Mouse (Mus musculus): ENCODE measurements around the gene Zfp36. TPM values are rescaled to one million over a fixed set of nuclear protein-coding genes. Genes with fewer than 3 reads are reported as not detected.
"Not testable (repeated sequence)": the region's sequence is repeated elsewhere in the genome, so short reads cannot be mapped to it uniquely, and the experiment has no call there.

Gene Zfp36
- polyA plus RNA-seq, 1 experiment from 2014 or later, result 7.5 TPM

DNA sequence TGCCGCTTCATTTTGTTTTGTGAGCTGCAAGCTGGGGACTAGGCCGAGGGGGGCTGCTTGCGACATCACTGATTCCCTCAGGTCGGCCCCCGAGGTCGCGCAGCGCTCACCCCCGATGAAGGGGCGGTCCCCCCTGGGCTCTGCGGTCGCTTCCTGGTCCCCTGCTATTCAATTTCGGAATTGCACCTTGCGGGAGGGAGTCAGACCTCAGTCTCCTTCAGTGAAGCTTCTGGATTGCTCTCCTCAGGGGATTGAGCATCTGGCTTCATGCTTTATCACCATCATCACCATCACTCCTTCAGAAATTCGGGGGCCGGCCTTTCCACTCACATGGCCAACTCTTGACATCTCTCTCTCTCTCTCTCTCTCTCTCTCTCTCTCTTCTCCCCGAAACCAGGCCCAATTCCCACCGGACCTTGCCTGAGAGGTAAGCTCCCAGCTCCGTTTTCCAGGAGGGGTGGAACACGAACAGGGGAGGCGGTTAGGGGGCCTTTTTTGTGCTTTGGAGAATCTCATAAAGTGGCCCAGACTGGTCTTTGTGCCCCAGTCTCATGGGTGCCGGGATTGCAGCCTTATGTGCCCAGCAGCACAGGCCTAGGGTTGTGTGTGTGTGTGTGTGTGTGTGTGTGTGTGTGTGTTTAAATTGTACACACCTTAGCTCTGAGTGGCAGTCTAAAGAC, 13.4 kb upstream of the Zfp36 start:
- DNase-seq (ENCODE audit: low spot score), result no peak
- Histone ChIP-seq H3K36me3 (peaks cover 65% of the 10 kb centered on the region), H3K4me1 (peaks cover 17% of the 10 kb centered on the region), H3K27ac (peak overlapping the region; percentile 86), H3K4me3 (peak overlapping the region; percentile 97), H3K9me3 (replicated peaks) (no peaks in the 10 kb centered on the region), H3K27me3 (ENCODE audit: low read depth, poor library complexity, severe bottlenecking) (no peaks in the 10 kb centered on the region)
- 5% methylated on average over 22 of the region's 22 CpGs for WGBS

DNA sequence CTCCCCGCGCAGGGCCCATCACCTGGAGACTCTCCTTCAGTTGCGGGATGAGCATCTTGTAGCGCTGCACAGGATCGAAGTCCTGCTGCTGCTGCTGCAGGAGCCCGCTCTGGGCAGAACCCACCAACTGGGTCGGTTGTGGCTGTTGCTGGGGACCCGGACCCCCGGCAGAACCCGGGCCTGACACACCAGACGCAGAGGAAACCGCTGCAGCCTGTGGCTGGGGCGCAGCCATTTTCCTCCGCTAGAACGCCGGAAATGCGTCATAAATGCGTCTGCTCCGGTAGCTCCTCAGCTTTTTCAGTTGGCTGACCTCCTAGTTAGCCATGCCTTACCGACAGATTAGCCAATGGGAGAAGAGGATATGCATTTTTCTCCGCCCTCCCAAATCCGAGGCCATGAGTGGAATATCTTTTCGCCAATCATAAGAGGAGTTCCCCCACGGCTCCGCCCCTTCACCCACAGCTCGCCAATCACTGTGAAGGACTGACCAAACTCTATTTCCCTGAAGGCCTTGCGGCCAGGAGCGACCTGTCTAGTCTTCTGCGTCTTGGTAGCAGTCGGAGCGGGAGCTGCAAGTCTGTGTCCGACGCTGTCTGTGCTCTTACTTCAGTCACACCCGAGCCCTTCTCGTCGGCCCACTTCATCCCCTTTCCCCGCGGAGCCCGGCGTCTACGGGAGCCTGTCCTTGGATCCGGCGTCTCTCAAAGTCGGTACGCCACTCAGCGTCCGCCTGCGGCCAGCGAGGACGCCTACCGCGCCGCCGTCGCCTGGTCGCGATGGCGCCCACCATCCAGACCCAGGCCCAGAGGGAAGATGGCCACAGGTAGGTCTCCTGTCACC, 12.6 kb upstream of the Zfp36 start, which contains the start of the genes Med29 and Paf1:
Med29 (minus strand) TSS at position 280 of the 843 bp plus-strand sequence.
Paf1 (plus strand) TSS at position 523 of the 843 bp plus-strand sequence.
- H3K4me1 ChIP-seq, result peaks cover 17% of the 10 kb centered on the region
- H3K36me3 ChIP-seq, result peaks cover 65% of the 10 kb centered on the region
- under 1% methylated on average over 58 of the region's 58 CpGs for whole genome bisulfite sequencing
- no peaks in the 10 kb centered on the region for H3K27me3 ChIP-seq (ENCODE audit: low read depth, poor library complexity, severe bottlenecking)
- peak within 1 kb of the TSS; percentile 97 for H3K4me3 ChIP-seq
- H3K9me3 ChIP-seq (replicated peaks), result no peaks in the 10 kb centered on the region
- peak within 1 kb of the TSS; percentile 87 for H3K27ac ChIP-seq
- DNase-seq (ENCODE audit: low spot score), result peak; percentile 90

DNA sequence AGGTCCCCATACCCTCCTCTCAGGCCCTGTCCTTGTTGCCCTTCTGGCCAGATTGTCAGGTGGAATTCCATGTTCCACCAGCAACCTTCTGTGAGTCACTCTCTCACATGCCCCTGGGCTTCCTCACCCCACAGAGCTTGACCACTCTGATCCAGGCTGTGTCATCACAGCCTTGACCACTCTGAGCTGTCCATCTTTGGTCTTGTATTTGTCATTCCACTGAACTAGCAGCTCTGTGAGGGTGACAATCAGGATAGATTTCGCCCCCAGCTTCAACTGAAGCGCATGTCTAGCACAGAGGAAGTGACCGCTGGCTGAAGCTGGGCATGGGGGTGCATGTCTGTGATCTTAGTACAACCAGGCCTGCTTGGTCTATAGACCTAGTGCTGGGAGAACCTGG, 10.3 kb upstream of the Zfp36 start:
- 98% methylated on average over 3 of the region's 3 CpGs for WGBS
- Histone ChIP-seq H3K9me3 (replicated peaks) (no peaks in the 10 kb centered on the region), H3K4me3 (no peak overlapping the region), H3K36me3 (peaks cover 65% of the 10 kb centered on the region), H3K4me1 (peaks cover 27% of the 10 kb centered on the region), H3K27me3 (ENCODE audit: low read depth, poor library complexity, severe bottlenecking) (no peaks in the 10 kb centered on the region), H3K27ac (no peak overlapping the region)
- no peak for DNase-seq (ENCODE audit: low spot score)

DNA sequence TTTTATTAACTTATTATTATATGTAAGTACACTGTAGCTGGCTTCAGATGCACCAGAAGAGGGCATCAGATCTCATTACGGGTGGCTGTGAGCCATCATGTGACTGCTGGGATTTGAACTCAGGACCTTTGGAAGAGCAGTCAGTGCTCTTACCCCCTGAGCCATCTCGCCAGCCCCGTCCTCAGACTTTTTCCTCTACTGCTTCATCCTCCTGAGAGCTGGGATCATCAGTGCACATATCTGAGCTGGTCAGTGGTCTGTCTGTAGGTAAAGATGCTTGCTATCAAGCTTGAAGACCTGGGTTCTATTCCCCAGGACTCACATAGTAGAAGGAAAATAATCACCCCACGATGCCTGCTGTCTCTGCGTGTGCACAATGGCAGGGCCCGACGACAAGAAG, 7.3 kb upstream of the Zfp36 start:
- not testable (repeated sequence) for H3K9me3 ChIP-seq (replicated peaks); DNase-seq (ENCODE audit: low spot score); H3K4me3 ChIP-seq; H3K27ac ChIP-seq; H3K27me3 ChIP-seq (ENCODE audit: low read depth, poor library complexity, severe bottlenecking)
- peaks cover 30% of the 10 kb centered on the region for H3K4me1 ChIP-seq
- WGBS, result 91% methylated on average over 7 of the region's 7 CpGs
- peaks cover 58% of the 10 kb centered on the region for H3K36me3 ChIP-seq

DNA sequence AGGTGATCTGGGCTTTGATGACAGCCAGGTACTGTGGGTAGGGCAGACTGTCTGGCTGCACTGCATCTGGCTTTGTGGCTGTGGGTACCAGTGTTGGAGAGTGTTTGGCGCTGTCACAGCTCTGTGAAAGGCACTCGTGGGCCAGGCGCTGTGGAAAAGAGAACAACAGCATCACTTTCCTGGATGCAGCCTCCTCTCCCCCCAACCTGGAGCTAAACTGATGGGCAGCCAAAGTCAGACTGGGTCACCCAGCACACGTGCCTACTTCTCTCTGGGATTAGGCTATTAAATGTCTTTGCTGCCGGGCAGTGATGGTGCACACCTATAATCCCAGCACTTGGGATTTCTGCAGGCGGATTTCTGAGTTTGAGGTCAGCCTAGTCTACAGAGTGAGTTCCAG, 6.8 kb upstream of the Zfp36 start:
- 89% methylated on average over 6 of the region's 6 CpGs for WGBS
- not testable (repeated sequence) for H3K4me3 ChIP-seq; DNase-seq (ENCODE audit: low spot score); H3K27ac ChIP-seq; H3K27me3 ChIP-seq (ENCODE audit: low read depth, poor library complexity, severe bottlenecking); H3K9me3 ChIP-seq (replicated peaks)
- Histone ChIP-seq H3K36me3 (peaks cover 58% of the 10 kb centered on the region), H3K4me1 (peaks cover 36% of the 10 kb centered on the region)

DNA sequence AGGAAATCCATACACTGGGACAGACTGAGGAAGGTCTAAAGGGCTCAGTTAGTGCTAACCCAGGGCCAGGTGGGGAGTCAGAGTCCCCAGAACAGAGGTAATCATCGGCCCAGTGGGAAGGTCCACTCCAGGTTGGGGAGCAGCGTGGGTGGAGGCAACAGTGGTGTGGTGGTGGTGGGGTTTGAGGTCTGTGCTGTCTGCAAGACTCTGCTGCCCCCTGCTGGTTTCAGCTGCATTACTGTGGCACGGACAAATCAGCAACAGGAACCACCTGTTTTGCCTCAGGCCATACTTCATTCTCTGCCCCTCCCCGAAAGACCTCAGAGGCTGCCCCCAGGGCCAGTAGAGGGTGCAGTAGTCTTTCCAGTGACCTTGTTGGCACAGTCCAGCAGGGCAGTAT, 6.4 kb upstream of the Zfp36 start:
- WGBS, result 20% methylated on average over 4 of the region's 4 CpGs
- peak overlapping the region; percentile 75 for H3K27ac ChIP-seq
- H3K4me3 ChIP-seq, result peak overlapping the region; percentile 10; the same call in 1 of the 2 replicates
- peaks cover 58% of the 10 kb centered on the region for H3K36me3 ChIP-seq
- peaks cover 36% of the 10 kb centered on the region for H3K4me1 ChIP-seq
- no peaks in the 10 kb centered on the region for H3K27me3 ChIP-seq (ENCODE audit: low read depth, poor library complexity, severe bottlenecking)
- H3K9me3 ChIP-seq (replicated peaks), result no peaks in the 10 kb centered on the region
- DNase-seq (ENCODE audit: low spot score), result peak; percentile 92

DNA sequence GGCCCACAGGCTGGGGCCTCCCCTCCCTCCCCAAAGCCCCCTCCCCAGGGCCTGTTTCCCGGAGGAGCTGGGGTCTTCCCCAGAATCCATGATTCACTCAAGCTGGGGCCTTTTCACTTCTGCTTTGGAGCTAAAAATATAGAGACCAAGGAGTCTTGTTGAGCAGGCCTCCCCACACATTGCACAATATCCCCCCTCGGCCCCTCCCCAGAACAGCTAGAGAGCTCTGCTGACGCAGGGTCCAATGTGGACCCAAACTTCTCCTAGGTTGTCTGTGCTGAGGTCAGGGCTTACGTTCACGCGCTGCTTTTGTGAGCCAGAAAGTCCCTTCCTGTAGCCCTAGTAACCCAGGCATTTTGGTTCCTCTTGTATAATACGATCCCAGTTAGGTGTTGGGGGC, 6.0 kb upstream of the Zfp36 start:
- Histone ChIP-seq H3K4me3 (0 out of 2 replicates have a peak overlapping the region, but pooled peaks have one; percentile 10), H3K36me3 (peaks cover 58% of the 10 kb centered on the region), H3K27me3 (ENCODE audit: low read depth, poor library complexity, severe bottlenecking) (no peaks in the 10 kb centered on the region), H3K4me1 (peaks cover 38% of the 10 kb centered on the region), H3K27ac (peak overlapping the region; percentile 75), H3K9me3 (replicated peaks) (no peaks in the 10 kb centered on the region)
- 96% methylated on average over 7 of the region's 7 CpGs for WGBS
- DNase-seq (ENCODE audit: low spot score), result no peak

DNA sequence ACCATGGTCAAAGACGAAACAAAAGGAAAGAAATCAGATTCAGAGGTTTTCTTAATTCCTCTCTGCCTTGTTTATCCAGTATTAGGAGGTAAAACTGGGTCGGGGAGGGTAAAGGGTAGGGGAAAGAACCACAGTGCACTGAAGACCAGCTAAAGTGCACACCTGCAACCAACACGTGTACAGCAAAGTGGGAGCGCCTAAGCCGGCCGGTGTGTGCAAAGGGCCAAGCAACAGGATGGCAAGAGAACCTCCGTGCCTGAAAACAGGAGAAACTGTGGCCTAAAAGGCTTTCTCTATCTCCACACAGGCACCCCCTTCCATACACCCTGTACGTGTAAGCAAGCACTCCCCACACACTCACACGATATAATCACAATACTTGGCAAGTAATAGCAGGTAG, 5.1 kb upstream of the Zfp36 start:
- no peak overlapping the region for H3K27ac ChIP-seq
- H3K36me3 ChIP-seq, result peaks cover 50% of the 10 kb centered on the region
- 91% methylated on average over 9 of the region's 9 CpGs for WGBS
- no peaks in the 10 kb centered on the region for H3K27me3 ChIP-seq (ENCODE audit: low read depth, poor library complexity, severe bottlenecking)
- no peak for DNase-seq (ENCODE audit: low spot score)
- no peak overlapping the region for H3K4me3 ChIP-seq
- no peaks in the 10 kb centered on the region for H3K9me3 ChIP-seq (replicated peaks)
- H3K4me1 ChIP-seq, result peaks cover 46% of the 10 kb centered on the region

DNA sequence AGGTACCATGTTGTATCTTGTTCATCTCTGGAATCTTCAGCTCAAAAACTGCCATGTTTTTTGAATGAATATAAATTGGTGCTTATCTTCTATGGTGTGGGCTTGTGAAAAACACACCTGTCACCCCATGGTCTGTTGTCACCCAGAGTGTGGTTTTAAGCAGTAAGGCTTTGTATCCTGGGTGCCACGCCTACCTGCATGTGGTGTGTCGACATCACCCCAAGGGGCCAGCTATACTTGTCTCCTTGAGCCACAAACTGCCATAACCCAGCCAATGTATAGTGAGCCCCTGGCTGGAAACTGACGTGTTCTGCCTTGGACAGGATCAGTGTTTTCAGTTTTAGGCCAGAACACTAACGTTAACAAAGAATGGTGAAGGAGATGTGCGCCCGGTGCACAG, 4.1 kb upstream of the Zfp36 start:
- peaks cover 53% of the 10 kb centered on the region for H3K4me1 ChIP-seq
- no peak overlapping the region for H3K4me3 ChIP-seq
- no peak overlapping the region for H3K27ac ChIP-seq
- 89% methylated on average over 6 of the region's 6 CpGs for WGBS
- no peaks in the 10 kb centered on the region for H3K9me3 ChIP-seq (replicated peaks)
- H3K36me3 ChIP-seq, result peaks cover 40% of the 10 kb centered on the region
- DNase-seq (ENCODE audit: low spot score), result no peak
- no peaks in the 10 kb centered on the region for H3K27me3 ChIP-seq (ENCODE audit: low read depth, poor library complexity, severe bottlenecking)

DNA sequence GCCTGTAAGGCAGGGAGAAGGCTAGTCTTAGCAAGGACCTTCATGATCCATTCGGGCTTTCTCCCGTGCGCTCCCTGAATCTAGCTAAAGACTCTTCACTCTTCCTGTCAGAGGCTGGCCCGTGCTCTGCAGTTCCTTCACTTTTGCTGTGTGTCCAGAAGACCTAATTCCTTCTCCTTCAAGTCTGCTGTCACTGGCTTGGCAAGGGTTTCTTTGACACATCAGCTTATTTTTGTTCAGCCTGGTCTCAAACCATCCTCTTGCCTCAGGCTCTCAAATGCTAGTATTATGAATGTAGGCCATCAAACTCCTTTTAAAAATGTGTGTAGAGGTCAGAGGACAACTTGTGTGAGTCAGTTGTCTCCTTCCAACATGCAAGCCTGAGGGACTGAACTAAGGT, 3.6 kb upstream of the Zfp36 start:
- Histone ChIP-seq H3K36me3 (peaks cover 34% of the 10 kb centered on the region), H3K27ac (peak overlapping the region; percentile 95), H3K9me3 (replicated peaks) (no peaks in the 10 kb centered on the region), H3K4me3 (no peak overlapping the region), H3K27me3 (ENCODE audit: low read depth, poor library complexity, severe bottlenecking) (no peaks in the 10 kb centered on the region), H3K4me1 (peaks cover 59% of the 10 kb centered on the region)
- DNase-seq (ENCODE audit: low spot score), result no peak
- WGBS, result 87% methylated on average over 4 of the region's 4 CpGs

DNA sequence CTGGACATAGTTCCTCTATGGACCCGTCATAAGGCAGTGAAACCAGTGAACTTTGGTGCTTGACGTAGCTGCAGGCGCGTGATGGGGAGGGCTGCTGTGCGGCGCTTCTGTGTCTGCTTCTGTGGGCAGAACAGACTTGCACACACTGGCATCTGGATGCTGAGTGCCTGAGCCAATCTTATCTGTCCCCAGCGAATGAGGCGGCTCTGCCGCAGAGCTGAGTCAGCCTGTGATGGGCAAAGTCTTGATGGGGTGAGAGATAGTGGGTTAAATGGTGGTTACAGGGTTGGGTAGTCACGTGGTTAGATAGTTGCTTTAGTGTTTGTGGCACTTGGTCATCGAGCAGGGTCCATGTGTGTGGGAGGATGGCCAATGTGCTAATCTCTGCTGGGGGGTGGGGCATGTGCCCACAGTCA, 2.9 kb upstream of the Zfp36 start:
- H3K4me1 ChIP-seq, result peaks cover 65% of the 10 kb centered on the region
- peak overlapping the region; percentile 95 for H3K27ac ChIP-seq
- H3K27me3 ChIP-seq (ENCODE audit: low read depth, poor library complexity, severe bottlenecking), result no peaks in the 10 kb centered on the region
- 74% methylated on average over 11 of the region's 11 CpGs for WGBS
- H3K36me3 ChIP-seq, result peaks cover 28% of the 10 kb centered on the region
- DNase-seq (ENCODE audit: low spot score), result no peak
- H3K4me3 ChIP-seq, result no peak overlapping the region
- H3K9me3 ChIP-seq (replicated peaks), result no peaks in the 10 kb centered on the region

DNA sequence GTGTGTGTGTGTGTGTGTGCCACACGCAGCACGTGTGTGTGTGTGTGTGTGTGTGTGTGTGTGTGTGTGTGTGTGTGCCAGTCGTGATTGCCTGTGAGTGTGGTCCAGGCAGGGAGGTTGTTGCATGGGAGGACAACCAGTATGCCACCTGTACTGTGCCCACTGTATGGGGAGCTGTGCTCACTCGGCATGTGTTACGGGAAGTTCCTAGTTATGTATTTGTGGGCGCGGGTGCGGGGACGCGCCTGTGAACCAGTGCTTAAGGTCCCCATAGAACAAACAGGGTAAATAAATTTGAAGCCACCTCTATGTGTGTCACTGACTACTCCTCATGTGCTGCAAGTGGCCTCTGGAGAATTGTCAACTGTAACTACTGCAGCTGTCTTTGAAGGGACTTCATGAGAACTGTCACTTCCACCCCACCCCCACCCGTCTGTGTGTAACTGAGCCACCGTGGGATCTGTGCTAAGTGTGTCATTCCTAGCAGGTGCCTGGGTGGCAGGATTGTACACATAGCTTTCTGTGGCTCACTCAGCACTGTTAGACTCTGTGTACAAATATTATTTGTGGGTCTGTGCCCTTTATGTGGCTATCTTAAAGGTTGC, 2.4 kb upstream of the Zfp36 start:
- peak overlapping the region; percentile 95 for H3K27ac ChIP-seq
- H3K4me3 ChIP-seq, result peak overlapping the region; percentile 46
- H3K27me3 ChIP-seq (ENCODE audit: low read depth, poor library complexity, severe bottlenecking), result no peaks in the 10 kb centered on the region
- peaks cover 28% of the 10 kb centered on the region for H3K36me3 ChIP-seq
- H3K9me3 ChIP-seq (replicated peaks), result no peaks in the 10 kb centered on the region
- DNase-seq (ENCODE audit: low spot score), result peak; percentile 48
- WGBS, result 65% methylated on average over 12 of the region's 12 CpGs
- peaks cover 71% of the 10 kb centered on the region for H3K4me1 ChIP-seq

DNA sequence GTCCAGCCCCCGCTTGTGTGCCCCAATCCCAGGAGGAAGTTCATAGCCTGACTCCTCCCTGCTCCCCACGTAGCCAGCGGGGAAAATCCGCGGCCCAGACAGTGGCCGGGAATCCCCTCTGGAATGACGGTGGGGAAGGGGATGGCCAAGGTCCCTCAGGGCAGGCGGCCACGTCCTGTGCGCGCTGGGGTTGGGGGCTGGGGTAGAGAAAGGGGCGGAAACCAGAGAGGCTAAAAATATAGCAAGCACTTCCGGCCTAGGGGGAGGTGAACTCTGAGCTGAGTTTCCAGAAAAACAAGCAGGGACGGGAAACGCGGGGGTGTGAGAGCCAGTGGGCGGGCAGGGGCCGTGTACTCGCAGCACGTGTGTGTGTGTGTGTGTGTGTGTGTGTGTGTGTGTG, 1.9 kb upstream of the Zfp36 start:
- Histone ChIP-seq H3K27me3 (ENCODE audit: low read depth, poor library complexity, severe bottlenecking) (no peaks in the 10 kb centered on the region), H3K27ac (peak overlapping the region; percentile 95), H3K36me3 (peaks cover 28% of the 10 kb centered on the region), H3K4me1 (peaks cover 75% of the 10 kb centered on the region), H3K9me3 (replicated peaks) (no peaks in the 10 kb centered on the region), H3K4me3 (peak overlapping the region; percentile 46)
- 3% methylated on average over 16 of the region's 20 CpGs for WGBS
- peak; percentile 88 for DNase-seq (ENCODE audit: low spot score)

All from limb, embryonic 10.5 days (tissue).